Mouse (Mus musculus) megakaryocyte-erythroid progenitor cell, adult 5-6 weeks (primary cell): ENCODE measurements at regions not wholly inside any gene's neighbourhood (a gene's known extent, or its start where the extent isn't known, plus 50 kb on each side); places are given as distances from the start of the nearest gene placed in this dataset.
A peak's percentile ranks its signal among the peaks of the same experiment; 100 is the strongest.

ENCODE experiments used
- ATAC-seq: replicated peaks from 2 replicates; pipeline ENCODE4 v1.8.0; 2016; ENCODE audit warnings: mild to moderate bottlenecking, inconsistent platforms; ENCODE audit not compliant: severe bottlenecking, poor library complexity, low FRiP score, low TSS enrichment

GRCm38 (mm10) chr14:54104243-54104642 lies 149.7 kb downstream of the Dad1 start:
- ATAC-seq, result no peak

GRCm38 (mm10) chr14:54103541-54103940 lies 150.4 kb downstream of the Dad1 start:
- ATAC-seq, result no peak

GRCm38 (mm10) chr14:54103115-54103514 lies 150.8 kb downstream of the Dad1 start:
- no peak for ATAC-seq

GRCm38 (mm10) chr14:54101775-54102174 lies 152.1 kb downstream of the Dad1 start:
- no peak for ATAC-seq

- peak; percentile 61; the same call in 1 of the 2 replicates for ATAC-seq
Measured at GRCm38 (mm10) chr14:54099360-54099759, 154.5 kb downstream of the Dad1 start.

GRCm38 (mm10) chr14:54098122-54098775 lies 155.7 kb downstream of the Dad1 start:
- no peak for ATAC-seq

- no peak for ATAC-seq
Measured at GRCm38 (mm10) chr14:54097026-54097425, 156.9 kb downstream of the Dad1 start.

- ATAC-seq, result no peak
Measured at GRCm38 (mm10) chr14:54092444-54092843, 161.5 kb downstream of the Dad1 start.

- ATAC-seq, result no peak
Measured at GRCm38 (mm10) chr14:54086660-54087059, 167.2 kb downstream of the Dad1 start.

GRCm38 (mm10) chr14:54074659-54075058 lies 179.2 kb downstream of the Dad1 start:
- no peak for ATAC-seq

GRCm38 (mm10) chr14:54072283-54072912 lies 181.5 kb downstream of the Dad1 start:
- ATAC-seq, result no peak

GRCm38 (mm10) chr14:54070240-54070639 lies 183.7 kb downstream of the Dad1 start:
- no peak for ATAC-seq

GRCm38 (mm10) chr14:54068684-54069083 lies 185.2 kb downstream of the Dad1 start:
- peak; percentile 76 for ATAC-seq

GRCm38 (mm10) chr14:54065466-54065865 lies 188.4 kb downstream of the Dad1 start:
- ATAC-seq, result no peak

- ATAC-seq, result peak; percentile 33; the same call in 1 of the 2 replicates
Measured at GRCm38 (mm10) chr14:54064541-54065402, 189.1 kb downstream of the Dad1 start.

- no peak for ATAC-seq
Measured at GRCm38 (mm10) chr14:54061570-54061969, 192.3 kb downstream of the Dad1 start.

GRCm38 (mm10) chr14:54059776-54060175 lies 194.1 kb downstream of the Dad1 start:
- peak; percentile 84 for ATAC-seq

GRCm38 (mm10) chr14:54059096-54059495 lies 194.8 kb downstream of the Dad1 start:
- no peak for ATAC-seq

GRCm38 (mm10) chr14:54056691-54057090 lies 197.2 kb downstream of the Dad1 start:
- ATAC-seq, result no peak

- no peak for ATAC-seq
Measured at GRCm38 (mm10) chr14:54055390-54055789, 198.5 kb downstream of the Dad1 start.
